Comparison of ENCODE assay signal across 15 mouse cellular contexts in genomic region chr11:106054600-106054999, GRCm38 (mm10). TPM values are rescaled to one million over a fixed set of nuclear protein-coding genes. Genes with fewer than 3 reads are reported as not detected.
"Had no signal": no experiment of that assay in that cellular context is flagged by ENCODE, and none has a peak within 500 bp of the region (broad histone marks: within the 10 kb centered on the region; RNA-seq: fewer than 3 reads in every experiment).

No protein-coding gene starts in this region.

- H3K4me3 ChIP-seq: kidney, embryonic 15.5 days; limb, embryonic 12.5 days; midbrain, embryonic 10.5 days; myocyte; neural tube, embryonic 15.5 days had no signal

- H3K9me3 ChIP-seq: kidney, embryonic 15.5 days; limb, embryonic 12.5 days; midbrain, embryonic 10.5 days; neural tube, embryonic 15.5 days had no signal

- H3K4me1 ChIP-seq: kidney, embryonic 15.5 days; limb, embryonic 12.5 days; midbrain, embryonic 10.5 days; neural tube, embryonic 15.5 days had no signal

- ATAC-seq: hindbrain, embryonic 16.5 days; inflammation-experienced regulatory T-cells, adult 6 months had no signal

- H3K27me3 ChIP-seq: kidney, embryonic 15.5 days; limb, embryonic 12.5 days; neural tube, embryonic 15.5 days had no signal

- H3K9ac ChIP-seq: kidney, embryonic 15.5 days; limb, embryonic 12.5 days; neural tube, embryonic 15.5 days had no signal

- DNase-seq: kidney, adult 2 months; kidney, postnatal 14 days; lung, adult 18-20 months; midbrain, embryonic 14.5 days; right cerebral cortex, adult 18-20 months; spleen, adult 18-20 months; thymus, adult 18-20 months; thymus, postnatal 14 days had no signal

- H3K4me2 ChIP-seq: kidney, embryonic 15.5 days; limb, embryonic 12.5 days; neural tube, embryonic 15.5 days had no signal

- H3K27ac ChIP-seq: kidney, embryonic 15.5 days; limb, embryonic 12.5 days; midbrain, embryonic 10.5 days; neural tube, embryonic 15.5 days had no signal

RNA-seq across cellular contexts. Expression of gene Kcnh6, which starts 46.7 kb away (rescaled TPM):
- polyA plus RNA-seq: myocyte had no signal
